Mouse (Mus musculus) heart, postnatal 0 days (tissue): ENCODE measurements around the gene Tprn. TPM values are rescaled to one million over a fixed set of nuclear protein-coding genes. Genes with fewer than 3 reads are reported as not detected.

Source experiments
- ATAC-seq: fragments of 200-750 bp; cut with Nextera tagmentation; 2 replicates; pipeline ENCODE4 v1.8.0; 2017; ENCODE audit warnings: low read depth, moderate number of reproducible peaks, moderate library complexity; ENCODE audit not compliant: insufficient read depth
- DNase-seq: peaks from one replicate; pipeline ENCODE4 v3.0.0-alpha.2; 2016; ENCODE audit warnings: low spot score
- H3K27ac ChIP-seq: fragments of 300-500 bp; sonication (generic); 2 replicates; pipeline ENCODE4 v1.5.1; 2014; ENCODE audit warnings: low read depth, mild to moderate bottlenecking
- H3K27me3 ChIP-seq: fragments of 300-500 bp; sonication (generic); 2 replicates; pipeline ENCODE4 v1.6.1; 2014; ENCODE audit warnings: low read length, mixed read lengths; ENCODE audit not compliant: control insufficient read depth, insufficient read depth
- H3K36me3 ChIP-seq: fragments of 300-500 bp; sonication (generic); replicated peaks from 2 replicates; pipeline ENCODE4 v1.6.1; 2014; ENCODE audit warnings: low read length, mixed read lengths; ENCODE audit not compliant: control insufficient read depth, insufficient read depth
- H3K4me1 ChIP-seq: fragments of 300-500 bp; sonication (generic); 2 replicates; pipeline ENCODE4 v1.6.1; 2014; ENCODE audit warnings: antibody characterized with exemption; ENCODE audit not compliant: control insufficient read depth, insufficient read depth
- H3K4me2 ChIP-seq: fragments of 300-500 bp; sonication (generic); 2 replicates; pipeline ENCODE4 v1.6.1; 2014; ENCODE audit warnings: low read depth, mild to moderate bottlenecking, low read length, moderate library complexity
- H3K4me3 ChIP-seq: fragments of 300-500 bp; sonication (generic); 2 replicates; pipeline ENCODE4 v1.5.1; 2014; ENCODE audit warnings: low read depth, low read length
- H3K9ac ChIP-seq: fragments of 300-500 bp; sonication (generic); replicated peaks from 2 replicates; pipeline ENCODE4 v1.6.1; 2014; ENCODE audit warnings: low read depth, low read length, mixed read lengths
- H3K9me3 ChIP-seq: fragments of 300-500 bp; sonication (generic); replicated peaks from 2 replicates; pipeline ENCODE4 v1.6.1; 2016; ENCODE audit warnings: low read length; ENCODE audit not compliant: control insufficient read depth
- CTCF ChIP-seq: IDR thresholded peaks from 2 replicates; pipeline ENCODE4 v1.5.1; 2016; ENCODE audit warnings: antibody characterized with exemption, control low read depth, low read depth
- EP300 ChIP-seq: IDR thresholded peaks from 2 replicates; pipeline ENCODE4 v1.6.1; 2016; ENCODE audit warnings: antibody characterized with exemption, low read depth
- WGBS: fragments of 180-500 bp; shearing (Covaris S2); extraction: QIAGEN DNeasy Blood & Tissue Kit; methylation state at CpG from one replicate; pipeline ENCODE4 v1.1.7; 2014; 5-methylcytosine and 5-hydroxymethylcytosine counted together
- polyA plus RNA-seq: library from polyadenylated mRNA; unstranded; fragments of >200 nt; fragmentation: Nextera tagmentation; extraction: Ambion mirVana; gene quantifications from 2 replicates; pipeline ENCODE4 v1.2.1, GENCODE M21; 2015
- total RNA-seq: library from RNA; depleted of rRNA; stranded (reverse); fragments of >200 nt; gene quantifications from 2 replicates; pipeline ENCODE4 v1.2.3, GENCODE M21; 2014; ENCODE audit warnings: low replicate concordance

Tprn gene
- total and polyA plus RNA-seq, 2 experiments from 2014 or later = 3.7 to 5.2 TPM

- no peak for ATAC-seq
- WGBS = 81% methylated on average over 7 of the region's 7 CpGs
- TF ChIP-seq EP300 = no peak
- no peak for TF ChIP-seq CTCF
- Histone ChIP-seq H3K9ac (no peak overlapping the region), H3K4me2 (no peak overlapping the region), H3K4me1 (peaks cover 18% of the 10 kb centered on the region), H3K27ac (no peak overlapping the region), H3K27me3 (peaks cover 53% of the 10 kb centered on the region), H3K36me3 (peaks cover 23% of the 10 kb centered on the region), H3K4me3 (no peak overlapping the region), H3K9me3 (no peaks in the 10 kb centered on the region)
- DNase-seq = no peak
These were observed 26.4 kb downstream of the Tprn start for GRCm38 (mm10) chr2:25288734-25289345.

- H3K27me3 ChIP-seq = peaks cover 61% of the 10 kb centered on the region
- H3K9ac ChIP-seq = no peak within 1 kb of the TSS
- no peak within 1 kb of the TSS for H3K27ac ChIP-seq
- H3K4me2 ChIP-seq = peak within 1 kb of the TSS; percentile 52
- no peak for DNase-seq
- no peak for TF ChIP-seq EP300
- no peak for TF ChIP-seq CTCF
- H3K36me3 ChIP-seq = peaks cover 15% of the 10 kb centered on the region
- H3K4me3 ChIP-seq = peak within 1 kb of the TSS; percentile 29
- no peak for ATAC-seq
- H3K9me3 ChIP-seq = no peaks in the 10 kb centered on the region
- H3K4me1 ChIP-seq = peaks cover 18% of the 10 kb centered on the region
- 8% methylated on average over 11 of the region's 11 CpGs for whole genome bisulfite sequencing
These were observed 27.2 kb downstream of the Tprn start, which contains the start of gene Lrrc26 for GRCm38 (mm10) chr2:25289651-25290050. Lrrc26 (plus strand) TSS chr2:25289915.

GRCm38 (mm10) chr2:25290101-25290815, 27.8 kb downstream of the Tprn start:
- no peak overlapping the region for H3K9ac ChIP-seq
- TF ChIP-seq CTCF (no peak), EP300 (no peak)

DNA sequence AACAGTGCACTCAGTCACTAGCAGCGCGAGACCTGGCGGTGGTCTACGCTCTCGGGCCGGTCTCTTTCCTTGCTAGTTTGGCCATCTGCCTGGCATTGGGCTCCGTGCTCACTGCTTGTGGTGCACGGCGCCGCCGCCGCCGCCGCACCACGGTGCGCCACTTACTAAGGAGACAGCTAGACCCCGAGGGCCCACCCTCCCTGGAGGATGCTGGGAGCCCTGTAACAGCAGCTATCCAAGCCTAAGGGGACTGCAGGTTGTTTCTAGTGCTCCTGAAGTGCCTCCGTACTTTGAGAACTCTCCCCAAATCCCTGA, 28.4 kb downstream of the Tprn start:
- no peak for TF ChIP-seq EP300
- no peak for TF ChIP-seq CTCF
- Histone ChIP-seq H3K27me3 (peaks cover 68% of the 10 kb centered on the region), H3K36me3 (peaks cover 3% of the 10 kb centered on the region; the same call in 1 of the 2 replicates), H3K27ac (no peak overlapping the region), H3K9ac (no peak overlapping the region), H3K4me3 (peak overlapping the region; percentile 29), H3K4me2 (peak overlapping the region; percentile 52), H3K9me3 (no peaks in the 10 kb centered on the region), H3K4me1 (peaks cover 18% of the 10 kb centered on the region)
- DNase-seq (no peak), ATAC-seq (no peak)
- under 1% methylated on average over 18 of the region's 18 CpGs for WGBS

More at GRCm38 (mm10) chr2:25290101-25290815, 27.8 kb downstream of the Tprn start:
- Histone ChIP-seq H3K4me2 (peak overlapping the region; percentile 52), H3K9me3 (no peaks in the 10 kb centered on the region), H3K4me1 (peaks cover 18% of the 10 kb centered on the region), H3K36me3 (peaks cover 9% of the 10 kb centered on the region), H3K4me3 (peak overlapping the region; percentile 29), H3K27ac (no peak overlapping the region), H3K27me3 (peaks cover 63% of the 10 kb centered on the region)
- no peak for DNase-seq
- WGBS = 3% methylated on average over 54 of the region's 54 CpGs
- no peak for ATAC-seq

- Histone ChIP-seq H3K4me3 (peak overlapping the region; percentile 43), H3K4me2 (peak overlapping the region; percentile 57), H3K27me3 (peaks cover 73% of the 10 kb centered on the region), H3K36me3 (no peaks in the 10 kb centered on the region), H3K9ac (no peak overlapping the region), H3K9me3 (no peaks in the 10 kb centered on the region), H3K27ac (no peak overlapping the region), H3K4me1 (peaks cover 18% of the 10 kb centered on the region)
- DNase-seq (no peak), ATAC-seq (peak; percentile 8; the same call in 1 of the 2 replicates)
- WGBS = 6% methylated on average over 32 of the region's 32 CpGs
- TF ChIP-seq EP300 = no peak
- no peak for TF ChIP-seq CTCF
These were observed 29.0 kb downstream of the Tprn start for GRCm38 (mm10) chr2:25291184-25292053.
